Mouse (Mus musculus) ES-E14 (cell line): Measurements from ENCODE around the gene Pced1b.

Experiments used
- HCFC1 ChIP-seq: IDR thresholded peaks from 2 replicates; pipeline ENCODE4 v1.6.1; 2012; ENCODE audit warnings: low read length, inconsistent platforms, borderline replicate concordance; ENCODE audit not compliant: insufficient read depth
- MAFK ChIP-seq: IDR thresholded peaks from 2 replicates; pipeline ENCODE4 v1.6.1; 2014; ENCODE audit warnings: mild to moderate bottlenecking, low read depth, low read length, inconsistent platforms; ENCODE audit not compliant: insufficient read depth
- ZC3H11A ChIP-seq: IDR thresholded peaks from 2 replicates; pipeline ENCODE4 v1.6.1; 2012; ENCODE audit warnings: low read depth, mild to moderate bottlenecking, inconsistent platforms, low read length, borderline replicate concordance
- ZNF384 ChIP-seq: IDR thresholded peaks from 2 replicates; pipeline ENCODE4 v1.6.1; 2012; ENCODE audit warnings: low read depth, low read length, inconsistent platforms

DNA sequence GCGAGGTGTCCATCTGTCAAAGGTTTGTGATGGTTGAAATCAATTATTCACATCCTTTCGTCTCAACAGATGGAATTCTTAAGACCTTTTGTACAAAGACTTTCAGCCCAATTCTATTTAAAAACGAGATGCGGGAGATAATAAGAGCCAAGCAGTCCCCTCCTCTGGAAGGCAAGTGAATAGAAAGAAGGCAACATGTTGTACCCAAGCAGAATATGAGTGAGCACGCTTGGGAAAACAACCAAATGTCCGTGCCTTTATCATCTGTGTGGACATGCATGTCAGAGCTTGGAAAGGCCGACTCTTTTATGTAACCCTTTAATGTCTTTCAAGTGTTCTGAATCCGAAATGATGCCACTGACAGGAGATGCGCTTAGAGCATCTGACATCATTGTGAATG, 61.0 kb downstream of the Pced1b start:
- no peak for TF ChIP-seq HCFC1
- TF ChIP-seq MAFK: no peak
- TF ChIP-seq ZC3H11A: no peak
- TF ChIP-seq ZNF384: no peak
